Mouse (Mus musculus): ENCODE measurements at regions not wholly inside any gene's neighbourhood (a gene's known extent, or its start where the extent isn't known, plus 50 kb on each side); places are given as distances from the start of the nearest gene placed in this dataset.
A peak's percentile ranks its signal among the peaks of the same experiment; 100 is the strongest.

DNA sequence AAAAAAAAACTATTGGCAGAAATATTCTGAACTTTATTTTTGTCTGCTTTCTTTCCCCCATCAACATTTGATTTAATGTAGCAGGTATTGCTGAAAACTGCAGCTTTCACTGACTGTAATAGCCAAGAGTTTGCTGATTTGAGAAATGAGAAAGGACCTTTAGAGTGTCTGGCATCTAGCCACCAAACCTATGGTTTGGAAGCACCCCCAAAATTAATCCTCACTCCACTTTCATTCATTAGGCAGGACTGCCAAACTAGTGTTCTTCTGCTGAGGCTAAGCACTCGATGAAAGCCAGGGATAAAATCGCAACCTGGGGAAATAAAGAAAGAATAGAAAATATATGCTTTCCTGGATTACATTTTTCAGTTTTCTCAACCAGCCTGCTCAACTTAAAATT is 320.4 kb downstream of the Atp6ap1l start:
- no peak for DNase-seq

DNA sequence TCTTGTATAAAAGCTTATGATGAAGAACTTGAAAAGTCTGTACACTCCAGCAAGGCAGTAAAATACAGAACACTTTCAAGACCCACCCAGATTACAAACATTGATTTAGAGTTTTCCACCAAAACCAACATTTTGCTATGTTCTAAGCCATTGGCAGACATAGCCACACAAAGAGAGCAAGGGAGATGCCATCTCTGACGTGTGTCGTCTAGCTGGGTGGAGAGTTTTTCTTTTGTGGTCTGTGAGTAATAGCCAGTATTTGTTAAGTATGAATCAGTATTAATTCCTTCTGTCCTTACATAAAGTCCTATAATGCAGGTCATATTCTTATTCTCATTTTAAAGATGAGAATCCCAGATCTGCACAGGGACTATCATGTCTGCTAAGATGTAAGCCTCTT is 329.8 kb downstream of the Atp6ap1l start:
- no peak for DNase-seq

DNA sequence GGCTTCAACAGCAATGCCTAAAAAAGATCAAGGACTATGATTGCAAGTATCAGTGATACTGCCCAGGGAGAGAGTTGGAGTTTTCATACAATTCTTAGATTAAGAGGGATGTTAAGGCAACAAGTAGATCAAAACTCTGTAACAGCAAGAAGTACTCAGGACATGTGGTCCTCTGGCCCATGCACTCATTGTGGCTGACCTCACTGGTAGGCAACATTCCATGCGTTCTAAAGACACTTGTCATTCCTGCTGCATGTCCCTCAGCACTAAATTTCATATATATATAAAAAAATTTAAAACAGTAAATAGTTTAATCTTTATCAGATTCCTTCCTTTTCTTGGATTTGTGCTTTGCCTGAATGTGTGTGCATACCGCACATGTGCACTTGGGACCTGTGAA is 332.6 kb downstream of the Atp6ap1l start:
- no peak for DNase-seq

DNA sequence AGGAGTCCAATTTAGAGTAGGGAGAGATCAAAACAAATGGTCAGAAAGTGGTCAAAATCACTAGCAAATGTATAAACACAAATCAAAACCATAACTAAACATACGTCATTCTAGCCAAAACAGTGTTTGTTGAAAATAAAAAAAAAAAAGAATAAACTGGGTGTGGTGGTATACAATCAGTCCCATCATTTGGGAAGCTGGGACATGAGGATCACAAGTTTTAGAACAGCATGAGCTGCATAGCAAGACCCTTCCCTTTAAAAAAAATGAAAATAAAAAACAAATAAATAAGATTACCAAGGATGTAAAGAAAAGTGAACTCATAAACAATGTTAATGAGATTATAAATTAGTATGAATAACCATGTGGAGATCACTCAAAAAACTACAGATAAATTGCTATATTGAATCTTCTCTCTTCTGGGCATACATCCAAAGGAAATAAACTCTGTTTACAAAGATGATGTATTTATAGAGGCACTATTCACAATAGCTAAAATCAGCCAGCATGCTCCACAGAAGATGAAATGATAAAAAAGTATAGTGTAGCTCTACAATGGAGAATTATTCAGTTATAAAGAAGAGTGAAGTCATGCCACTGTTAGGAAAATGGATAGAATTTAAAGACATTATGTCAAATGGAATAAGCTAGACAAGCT is 341.8 kb downstream of the Atp6ap1l start:
- DNase-seq = no peak

DNA sequence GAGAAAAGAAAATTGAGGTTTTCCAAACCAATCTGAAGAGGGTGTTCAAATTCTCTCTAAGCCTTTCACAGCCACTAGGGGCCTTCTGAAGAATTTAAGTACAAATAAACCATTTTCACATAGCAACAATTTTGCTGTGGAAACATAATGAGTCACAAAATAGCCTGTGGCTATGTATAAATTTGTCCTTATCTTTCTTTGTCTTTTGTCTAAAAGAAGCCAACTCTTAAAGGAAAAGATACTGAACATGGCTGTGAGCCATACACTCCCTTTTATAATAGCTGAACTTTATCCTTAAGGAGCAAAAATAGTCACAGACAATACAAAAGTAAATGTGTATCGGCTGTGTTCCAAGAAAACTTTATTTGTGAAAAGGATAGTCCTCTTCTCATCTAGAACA is 345.1 kb downstream of the Atp6ap1l start:
- DNase-seq = no peak

DNA sequence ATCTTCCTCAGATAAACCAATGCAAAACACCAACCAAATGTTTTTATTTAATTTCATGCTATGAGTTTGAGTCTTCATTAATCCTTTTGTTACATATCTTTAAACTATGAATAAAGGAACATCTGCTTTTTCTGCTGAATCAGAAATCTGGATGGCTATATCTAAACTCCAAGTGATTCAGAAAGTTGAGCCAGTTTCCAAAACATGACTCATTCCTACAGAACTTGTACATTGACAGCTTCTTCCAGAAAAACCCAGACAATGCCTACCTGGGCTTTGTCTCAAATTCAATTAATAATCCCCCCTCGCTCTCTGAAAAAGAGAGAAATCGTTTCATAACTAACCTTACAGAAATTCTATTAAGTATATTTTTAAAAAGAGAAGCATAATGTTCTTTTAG is 345.7 kb downstream of the Atp6ap1l start:
- no peak for DNase-seq

DNA sequence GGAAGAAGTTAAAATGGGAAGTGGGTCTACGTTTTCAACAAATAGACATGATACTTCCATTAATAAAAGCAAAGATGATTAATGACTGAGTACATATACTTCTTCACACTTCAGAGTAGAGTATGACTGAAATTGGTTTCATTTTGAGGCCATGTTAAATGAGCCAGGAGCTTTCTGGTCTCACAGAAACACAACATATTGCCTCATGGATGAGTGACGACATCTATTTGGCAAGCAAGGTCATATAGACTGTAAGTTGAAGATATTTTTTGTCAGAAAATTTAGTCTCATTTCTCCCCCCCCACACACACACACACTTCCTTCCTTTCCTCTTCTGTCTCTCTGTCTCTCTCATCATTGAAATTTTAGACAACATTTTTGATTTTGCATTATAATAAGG is 354.0 kb downstream of the Atp6ap1l start:
- no peak for DNase-seq

DNA sequence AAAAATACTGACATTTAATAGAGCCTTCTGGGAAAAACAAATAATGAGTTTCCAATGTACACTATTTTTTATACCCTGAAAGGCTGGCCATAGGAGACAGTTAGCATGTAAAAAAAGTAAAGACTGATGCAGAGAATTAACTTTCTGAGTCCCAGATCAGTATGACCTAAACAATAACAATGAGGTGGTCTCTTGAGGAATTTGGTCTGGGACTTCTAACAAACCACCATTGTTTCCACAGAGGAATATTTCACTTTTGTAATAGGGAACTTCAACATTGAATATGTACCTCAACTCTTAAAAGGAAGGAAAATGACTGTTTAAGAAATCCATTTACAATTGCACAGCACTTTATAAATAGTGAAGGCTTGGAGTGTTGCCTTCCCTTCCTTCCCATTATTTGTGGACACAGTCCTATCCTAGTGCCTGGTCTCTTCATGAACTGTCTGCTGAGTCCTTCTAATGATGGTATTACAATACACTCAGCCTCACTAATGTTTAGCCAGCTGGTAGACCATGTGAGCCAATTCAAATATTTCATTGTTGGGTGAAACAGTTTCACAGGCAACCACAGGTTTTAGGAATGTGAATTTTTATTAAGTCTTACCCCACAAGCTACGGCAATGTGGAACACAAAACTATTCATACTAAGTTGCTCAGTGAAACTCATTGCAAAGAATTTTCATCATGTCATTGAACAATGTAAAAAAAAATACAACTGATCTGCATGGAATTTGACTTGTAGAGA is 358.7 kb downstream of the Atp6ap1l start:
- DNase-seq = no peak

DNA sequence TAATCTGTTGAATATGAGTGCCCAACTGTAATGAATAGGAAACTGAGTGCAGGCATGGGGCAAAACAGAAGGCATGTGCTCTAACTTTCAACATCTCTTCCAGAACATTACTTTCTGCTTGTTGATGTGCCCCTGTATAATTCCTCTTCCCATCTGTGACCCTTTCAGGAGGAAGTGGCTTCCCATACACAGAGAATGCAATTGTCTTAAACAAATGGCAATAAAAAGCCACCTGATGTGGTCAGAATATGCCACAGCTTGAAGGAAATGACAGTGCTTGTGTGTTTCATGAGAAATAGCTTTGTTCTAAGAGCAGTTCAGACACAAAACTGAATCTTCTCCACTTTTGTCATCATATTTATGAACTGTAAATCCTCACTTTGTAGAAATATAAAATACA is 359.3 kb downstream of the Atp6ap1l start:
- DNase-seq = no peak

DNA sequence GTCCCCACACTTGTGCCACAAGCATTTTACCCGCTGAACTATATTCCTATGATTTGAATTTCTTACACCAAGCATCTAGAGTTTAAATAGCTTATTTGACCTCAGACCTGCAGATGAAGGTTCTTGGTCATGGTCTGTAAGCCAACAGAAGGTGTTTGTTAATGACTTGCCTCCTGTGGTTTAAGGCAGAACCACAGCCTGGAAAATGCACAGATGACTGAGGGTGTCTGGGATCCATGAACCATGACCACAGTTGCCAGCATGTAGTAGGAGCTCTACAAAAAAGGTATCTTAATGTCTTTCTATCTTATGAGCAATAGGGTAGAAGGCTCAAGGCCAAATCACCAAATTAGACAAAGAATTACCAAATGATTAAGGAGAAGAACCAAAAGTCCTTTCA is 367.6 kb downstream of the Atp6ap1l start:
- DNase-seq = no peak

DNA sequence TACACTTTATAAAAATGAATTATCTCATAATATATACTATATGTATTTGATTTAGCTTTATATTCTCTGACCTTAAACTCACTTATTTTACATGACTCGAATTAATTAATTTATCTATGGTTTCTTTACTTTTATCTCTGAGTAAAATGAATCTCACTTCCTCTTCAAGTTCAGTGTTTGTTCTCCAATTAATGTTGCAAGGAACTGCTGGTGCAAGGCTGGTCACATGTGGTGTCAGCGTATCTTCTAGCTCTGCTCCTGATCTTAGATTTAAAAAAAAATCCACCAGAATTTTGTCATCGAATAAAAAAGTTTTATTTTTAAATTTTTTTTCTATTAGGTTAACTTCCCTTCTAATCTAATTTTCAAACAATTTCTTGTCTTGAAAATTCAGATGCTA is 378.2 kb downstream of the Atp6ap1l start:
- no peak for DNase-seq

DNA sequence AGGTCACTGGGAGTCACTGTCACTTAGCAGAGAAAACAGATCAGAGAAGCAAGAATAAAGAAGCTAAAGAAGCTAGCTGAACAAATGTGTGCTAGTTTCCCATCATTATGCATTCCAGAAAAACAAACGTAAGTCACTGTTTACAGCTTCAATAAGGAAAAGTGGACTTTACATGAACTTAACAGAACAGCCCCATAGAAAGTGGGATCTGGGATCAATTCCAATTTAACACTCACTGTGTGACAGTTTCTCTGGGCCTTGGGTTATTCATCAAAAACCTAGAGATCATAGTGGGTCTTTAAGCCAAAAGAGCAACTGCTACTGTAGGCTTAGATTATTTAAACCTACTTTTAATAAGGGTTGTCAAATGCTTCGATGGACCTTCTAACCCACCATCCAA is 379.4 kb downstream of the Atp6ap1l start:
- DNase-seq = no peak

DNA sequence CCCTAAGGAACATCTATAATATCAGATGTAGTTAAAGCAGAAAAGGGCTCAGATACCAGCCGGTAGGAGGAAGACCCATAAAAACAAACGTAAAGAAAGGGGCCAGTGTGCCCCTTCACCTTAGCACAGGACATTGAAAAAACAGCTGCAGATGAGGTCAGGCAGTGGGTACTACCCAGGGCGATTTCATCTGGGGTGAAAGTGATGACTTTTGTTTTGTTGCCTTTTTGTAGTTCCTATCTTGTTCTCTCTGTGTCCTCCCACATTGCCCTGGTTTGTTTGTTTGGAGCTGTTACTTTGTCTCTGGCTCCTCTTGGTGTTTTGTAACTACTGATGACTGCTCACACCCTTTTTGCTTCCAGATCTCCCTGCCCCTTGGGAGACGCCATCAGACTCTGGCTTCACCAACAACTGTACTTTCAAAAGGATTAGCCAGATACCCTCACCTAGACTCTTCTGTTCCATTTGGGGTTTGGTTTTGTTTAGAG is 383.4 kb downstream of the Atp6ap1l start:
- DNase-seq = no peak

DNA sequence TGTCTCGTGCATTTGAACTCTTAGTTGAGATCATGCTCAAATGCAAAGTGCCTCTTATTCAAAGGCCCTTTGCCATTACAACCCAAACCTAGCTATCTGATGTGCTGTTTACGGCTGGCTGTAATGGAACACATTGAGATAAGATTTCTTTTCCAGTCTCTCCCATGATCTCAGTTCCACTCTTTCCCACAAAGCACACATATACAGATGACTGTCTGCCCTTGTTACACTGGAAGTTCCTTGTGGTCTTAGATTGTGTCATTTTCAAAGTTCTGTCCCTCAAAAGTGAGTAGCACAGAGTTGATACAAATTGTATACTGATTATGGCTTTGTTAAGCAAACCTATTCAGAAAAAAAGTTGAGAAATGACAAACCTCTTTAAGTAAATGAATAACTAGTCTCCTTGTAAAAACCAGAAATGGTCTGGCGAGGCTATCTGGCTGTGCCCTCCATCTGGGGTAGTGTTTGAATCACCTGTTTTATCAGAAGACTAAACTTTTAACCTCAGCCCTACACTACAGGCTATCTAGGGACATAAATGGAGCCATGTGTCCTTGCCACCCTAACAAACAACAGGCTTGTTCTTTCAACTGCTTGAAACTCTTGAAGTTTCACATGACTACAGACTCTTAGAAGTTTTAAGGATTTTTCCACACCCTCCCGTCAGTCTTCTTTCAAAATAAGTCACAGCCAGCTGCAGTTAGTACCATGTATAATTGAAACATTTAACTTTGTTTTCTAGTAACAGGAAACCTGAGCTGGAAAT is 384.0 kb downstream of the Atp6ap1l start:
- no peak for DNase-seq

DNA sequence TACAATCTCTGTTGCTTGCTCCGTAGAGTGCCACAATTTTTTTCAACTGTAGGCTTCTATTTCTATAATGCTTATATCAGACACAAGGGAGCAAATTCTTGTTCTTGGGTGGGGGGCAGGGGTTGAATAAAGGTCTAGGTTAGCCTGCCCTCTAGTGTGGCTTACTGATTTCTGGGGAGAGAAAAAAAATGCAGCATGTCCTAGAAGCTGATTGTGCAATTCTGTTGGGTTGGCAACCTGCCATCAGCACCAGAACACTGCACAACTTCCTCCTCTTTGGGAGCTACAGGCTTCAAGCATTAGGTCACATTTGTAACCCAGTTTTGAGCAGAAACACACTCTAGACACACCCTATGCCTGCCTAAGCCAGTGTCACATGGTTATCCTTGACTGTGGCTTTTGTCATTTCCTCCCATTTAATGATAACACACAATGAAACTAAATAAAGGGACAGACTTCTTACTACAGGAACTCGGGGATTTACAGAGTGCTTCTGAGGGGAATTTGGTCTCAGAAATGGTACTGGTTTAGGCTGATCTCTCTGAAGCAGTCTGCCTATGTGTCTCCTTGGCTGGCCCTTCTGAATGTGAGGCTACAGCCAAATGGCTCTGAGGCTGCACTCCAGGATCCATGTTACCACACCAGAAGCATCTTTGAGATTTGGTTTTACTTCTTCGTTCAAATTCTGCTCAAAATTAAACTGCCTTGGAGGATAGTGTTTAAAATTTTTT is 389.2 kb downstream of the Atp6ap1l start:
- DNase-seq = peak; percentile 48 to 56

DNA sequence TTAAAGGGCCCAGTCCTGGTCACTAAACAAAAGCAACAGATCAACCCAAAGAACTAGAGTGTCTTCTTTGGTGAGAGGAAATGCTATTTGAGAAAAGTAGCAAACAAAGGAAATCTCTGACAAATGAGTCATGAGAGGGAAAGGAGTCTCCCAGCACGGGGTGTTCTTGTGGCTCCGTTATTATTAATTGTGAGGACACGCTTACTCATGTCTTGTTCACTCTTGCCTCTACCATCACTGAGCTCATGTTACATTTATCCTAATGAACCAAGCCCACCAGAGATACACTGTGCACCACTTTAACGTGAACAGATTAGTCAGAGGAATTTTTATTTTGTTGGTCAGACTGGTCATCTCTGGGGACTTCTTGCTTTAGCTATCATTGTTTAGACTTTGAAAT is 391.3 kb downstream of the Atp6ap1l start:
- DNase-seq = no peak

DNA sequence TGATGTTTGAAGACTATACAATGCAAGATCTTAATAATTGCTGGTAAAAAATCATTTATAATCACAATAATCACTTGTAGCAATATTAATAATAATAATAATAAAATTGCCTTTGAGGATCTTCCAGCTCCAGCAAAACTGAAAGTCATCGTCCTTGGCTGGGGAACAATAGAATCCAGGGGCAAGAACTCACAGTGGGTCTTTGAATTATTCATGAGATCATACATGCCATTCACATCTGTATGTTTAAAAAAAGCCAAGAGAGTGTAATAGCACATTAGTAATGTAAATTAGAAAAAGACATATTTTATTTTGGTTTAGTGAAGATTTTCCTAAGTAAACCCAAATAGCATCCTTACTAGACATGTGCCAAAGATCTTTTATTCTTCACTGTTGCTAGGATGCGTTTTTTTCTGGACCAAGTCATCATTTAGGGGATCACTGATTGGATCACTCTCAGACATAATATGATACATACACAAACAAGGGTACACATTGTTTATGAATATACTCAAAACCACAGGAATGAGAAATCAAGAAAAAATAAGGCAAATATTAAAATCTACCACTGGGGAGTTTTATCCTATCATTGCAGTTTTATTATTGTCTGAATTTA is 392.3 kb downstream of the Atp6ap1l start:
- no peak for DNase-seq

DNA sequence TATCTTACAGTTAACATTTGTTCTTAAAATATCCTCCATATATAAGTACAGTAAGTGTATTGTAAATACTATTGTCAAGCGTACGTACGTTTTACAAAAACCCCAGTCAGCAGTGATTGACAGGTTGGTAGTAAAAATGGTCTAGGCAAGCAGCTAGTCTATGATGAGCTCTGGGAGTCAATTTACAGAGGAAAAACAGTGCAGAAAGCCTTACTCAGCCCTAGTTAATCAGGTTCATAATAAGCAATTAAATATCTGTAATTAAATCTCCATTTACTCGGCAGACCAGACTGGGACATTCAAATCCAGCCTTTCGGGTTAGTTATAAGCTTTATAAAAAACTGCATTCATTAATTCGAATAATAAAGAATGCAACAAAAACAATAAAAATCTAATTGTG is 394.7 kb downstream of the Atp6ap1l start:
- DNase-seq = no peak

DNA sequence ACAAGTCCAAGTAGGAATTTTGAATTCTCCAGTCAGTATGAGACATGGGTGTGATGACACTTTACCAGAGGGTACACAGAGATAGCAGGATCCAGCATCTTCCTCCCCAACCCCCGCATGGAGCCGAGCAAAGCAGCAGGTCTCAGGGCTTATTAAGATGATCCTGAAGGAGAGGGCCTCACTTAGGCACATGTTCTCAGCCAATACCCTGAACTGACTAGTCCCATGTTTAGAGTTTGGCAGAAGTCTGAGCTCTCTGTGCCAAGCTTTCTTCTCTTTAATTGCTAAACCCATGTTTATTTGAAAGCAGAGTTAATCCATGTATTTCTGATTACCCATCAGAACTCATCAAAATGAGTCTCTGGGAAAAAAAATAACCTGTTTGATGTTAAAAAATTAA is 402.0 kb downstream of the Atp6ap1l start:
- no peak for DNase-seq

DNA sequence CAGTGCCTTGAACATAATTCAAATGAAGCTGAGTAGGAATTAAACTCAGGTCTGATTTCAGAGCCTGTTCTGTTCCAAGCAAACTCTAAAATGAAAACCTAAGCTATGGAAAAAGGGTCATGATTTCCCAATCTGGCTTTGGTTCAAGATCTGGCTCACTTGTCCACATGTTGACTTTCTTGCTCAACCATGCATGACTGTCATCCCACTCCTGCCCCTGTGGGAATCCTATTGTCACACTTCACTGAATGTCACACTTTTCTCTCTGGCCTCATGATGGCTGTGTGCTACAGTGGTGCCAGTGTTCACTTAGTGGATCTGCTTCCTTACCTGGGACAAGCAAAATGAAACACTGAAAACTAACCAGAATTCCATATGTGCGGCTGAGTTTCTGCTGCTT is 403.0 kb downstream of the Atp6ap1l start:
- peak; percentile 5 to 8 for DNase-seq

DNA sequence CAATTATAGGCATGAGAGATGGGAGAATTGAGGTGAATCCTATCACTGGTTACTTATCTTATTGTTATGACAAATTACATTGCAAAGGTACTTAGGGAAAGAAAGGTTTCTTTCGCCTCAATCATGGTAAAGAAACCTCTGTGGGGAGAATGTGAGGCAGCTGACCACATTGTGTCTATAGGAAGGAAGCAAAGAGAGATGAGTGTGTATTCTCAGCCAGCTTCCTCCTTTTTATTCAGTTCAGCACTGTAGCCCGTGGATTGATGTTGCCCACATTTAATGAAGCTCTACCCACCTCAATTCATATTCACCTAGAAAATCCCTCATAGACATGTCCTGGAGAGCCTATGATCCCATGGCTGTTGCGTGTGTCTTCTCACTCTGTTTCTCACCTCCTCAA is 406.2 kb downstream of the Atp6ap1l start:
- no peak for DNase-seq

DNA sequence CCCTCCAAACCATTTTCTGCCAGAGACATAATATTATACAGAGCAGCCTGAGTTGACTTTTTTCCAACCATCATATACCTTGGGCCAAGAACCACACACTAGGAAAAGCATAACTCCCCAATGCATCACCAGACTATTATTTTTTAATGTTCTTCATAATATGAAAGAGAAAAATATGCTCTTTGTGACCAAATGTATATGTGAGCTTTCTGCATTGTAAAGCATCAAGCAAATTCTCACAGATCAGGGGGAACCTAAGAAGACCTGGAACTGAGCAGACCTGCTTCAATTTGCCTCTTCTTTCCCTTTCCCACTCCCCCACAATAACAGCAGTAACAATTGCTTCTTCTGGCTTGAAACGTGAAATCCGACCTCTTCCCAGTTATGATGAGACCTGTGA is 407.6 kb downstream of the Atp6ap1l start:
- no peak for DNase-seq

DNA sequence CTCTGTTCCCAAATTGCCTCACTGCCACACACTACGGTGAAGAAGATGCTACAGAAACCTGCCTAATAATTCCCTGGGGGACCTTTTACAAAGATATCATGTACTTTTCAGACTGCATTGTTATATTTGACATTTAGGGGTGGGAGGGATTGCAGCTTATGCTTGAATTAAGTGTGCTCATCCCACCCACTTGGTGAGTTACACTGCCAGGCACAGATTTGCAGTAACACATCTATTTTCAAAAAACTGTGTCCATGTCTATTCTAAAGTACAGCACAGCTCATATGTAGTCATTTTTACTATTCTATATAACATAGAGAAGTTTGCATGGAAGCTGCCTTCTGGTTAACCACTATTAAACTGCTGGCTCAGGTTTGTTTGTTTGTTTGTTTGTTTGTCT is 404.3 kb upstream of the Xrcc4 start:
- no peak for DNase-seq

All from cerebellum, postnatal 14 days (tissue).